Mouse (Mus musculus): Measurements from ENCODE around the gene Igfbp5. TPM values are rescaled to one million over a fixed set of nuclear protein-coding genes. Genes with fewer than 3 reads are reported as not detected.
A peak's percentile ranks its signal among the peaks of the same experiment; 100 is the strongest.

The Igfbp5 gene
- polyA plus RNA-seq, 1 experiment, result 65.4 TPM

DNA sequence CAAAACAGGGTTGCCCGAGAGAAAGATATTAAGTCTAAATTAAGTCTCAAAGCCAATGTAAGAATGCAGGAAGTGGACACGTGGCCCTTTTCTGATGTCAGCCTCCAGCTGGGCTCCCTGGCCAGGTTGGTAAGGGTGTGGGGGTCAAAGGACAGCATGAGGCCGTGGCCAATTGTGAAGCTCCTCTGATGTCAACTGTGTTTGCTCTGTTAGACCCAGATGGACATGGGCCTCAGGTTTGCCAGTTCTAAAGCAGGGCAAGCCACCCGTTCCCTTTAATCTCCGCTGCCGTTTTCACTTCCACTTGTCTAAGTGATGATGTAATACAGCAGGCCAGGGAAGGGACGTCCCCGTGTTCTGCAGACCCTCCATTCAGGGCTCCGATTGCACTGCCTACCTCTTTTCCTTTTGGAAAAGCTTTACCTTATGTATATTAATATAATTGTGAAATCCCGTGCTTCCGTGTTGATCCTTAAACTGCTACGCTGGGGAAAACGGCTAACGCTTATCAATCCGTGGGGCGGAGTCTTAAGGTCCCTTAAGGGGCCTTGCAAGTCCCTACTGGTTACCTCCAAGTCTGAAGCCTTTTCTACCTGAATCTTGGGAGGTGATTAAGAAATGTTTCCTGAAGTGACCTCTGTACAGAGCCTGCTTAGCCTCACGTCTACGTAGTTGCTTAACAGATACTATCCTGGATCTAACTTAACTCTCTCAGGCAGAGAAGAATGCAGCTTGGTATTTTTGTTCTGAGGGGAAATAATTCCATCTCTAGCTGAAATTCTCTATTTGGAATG lies 31.8 kb downstream of the Igfbp5 start:
- peak; percentile 81 for DNase-seq (ENCODE audit: low read depth)

DNA sequence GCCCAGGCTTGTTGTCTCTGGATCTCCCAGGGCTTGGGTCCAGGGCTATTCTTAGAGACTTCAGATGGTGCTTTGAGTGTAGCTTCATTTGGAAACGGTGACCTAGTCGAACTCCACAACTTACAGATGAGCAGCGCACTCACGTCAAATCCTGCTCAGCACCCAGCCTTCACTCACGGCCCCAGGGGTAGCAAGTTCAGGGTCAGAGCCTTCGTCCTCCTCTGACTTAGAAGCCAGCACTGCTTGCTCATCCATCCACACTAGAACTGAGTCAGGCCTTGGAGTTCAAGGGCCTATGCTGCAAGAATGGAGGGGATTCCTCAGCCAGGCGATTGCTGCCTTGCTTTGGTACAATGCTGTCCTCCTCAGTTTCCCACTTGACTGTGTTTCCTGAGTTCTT lies 34.9 kb downstream of the Igfbp5 start:
- DNase-seq (ENCODE audit: low read depth), result no peak

DNA sequence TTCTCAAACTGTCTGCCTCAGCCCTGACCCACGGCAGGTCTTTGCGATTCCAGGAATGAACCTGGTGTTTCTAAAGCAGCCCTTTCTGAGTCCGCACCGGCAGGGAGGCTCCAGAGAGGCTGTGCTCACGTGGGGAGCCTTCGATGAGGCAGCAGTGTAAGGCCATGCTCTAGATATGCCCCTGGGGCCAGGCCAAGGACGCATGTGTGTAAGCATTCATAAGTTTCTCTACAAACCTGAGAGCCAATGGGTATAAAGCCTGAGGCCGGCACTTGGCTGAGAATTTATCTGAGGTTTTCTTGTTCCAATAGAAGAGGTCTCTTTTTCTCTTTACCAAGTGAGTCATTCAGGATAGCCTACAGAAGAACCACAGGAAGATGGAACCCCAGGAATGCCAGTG lies 35.3 kb downstream of the Igfbp5 start:
- DNase-seq (ENCODE audit: low read depth), result no peak

DNA sequence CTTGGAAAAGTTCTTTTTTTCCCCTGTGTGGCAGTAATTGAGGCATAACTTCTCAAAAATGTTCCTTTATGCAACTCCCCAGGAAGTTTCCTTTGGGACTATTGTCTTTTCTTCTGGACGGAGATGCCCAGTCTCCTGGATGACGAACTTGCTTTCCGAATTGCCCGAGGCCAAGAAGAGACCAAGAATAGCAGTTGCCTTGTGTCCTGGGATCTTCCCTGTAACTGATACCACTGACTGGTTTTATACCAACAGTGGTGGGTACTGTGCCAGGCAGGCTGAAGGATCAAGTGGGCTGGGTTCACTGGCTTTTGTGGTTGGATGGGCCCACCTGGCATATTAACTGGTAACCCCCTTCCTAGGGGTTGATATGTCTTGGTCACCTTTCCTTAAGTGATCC lies 41.1 kb downstream of the Igfbp5 start:
- DNase-seq (ENCODE audit: low read depth), result no peak

DNA sequence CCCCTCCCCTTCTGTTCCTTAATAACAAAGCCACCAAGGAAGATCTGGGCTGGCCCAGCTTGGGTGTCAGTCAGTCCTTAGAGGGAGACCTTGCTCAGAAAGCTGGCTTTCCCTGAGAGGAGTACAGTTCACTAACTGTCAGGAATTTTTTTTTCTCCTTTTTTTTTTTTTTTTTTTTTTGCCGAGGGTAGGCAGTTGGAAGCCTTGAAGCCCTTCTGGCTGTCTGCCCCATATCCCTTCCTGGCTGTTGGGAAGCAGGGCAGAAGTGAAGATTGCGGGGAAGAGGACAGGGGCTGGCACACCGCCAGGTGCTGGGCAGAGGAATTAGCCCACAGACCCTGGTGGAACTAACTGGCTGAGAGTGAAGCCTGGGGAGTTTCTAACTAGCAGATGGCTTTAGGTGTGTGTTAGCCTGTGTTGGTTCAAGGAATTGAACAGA lies 42.0 kb downstream of the Igfbp5 start:
- DNase-seq (ENCODE audit: low read depth), result no peak

DNA sequence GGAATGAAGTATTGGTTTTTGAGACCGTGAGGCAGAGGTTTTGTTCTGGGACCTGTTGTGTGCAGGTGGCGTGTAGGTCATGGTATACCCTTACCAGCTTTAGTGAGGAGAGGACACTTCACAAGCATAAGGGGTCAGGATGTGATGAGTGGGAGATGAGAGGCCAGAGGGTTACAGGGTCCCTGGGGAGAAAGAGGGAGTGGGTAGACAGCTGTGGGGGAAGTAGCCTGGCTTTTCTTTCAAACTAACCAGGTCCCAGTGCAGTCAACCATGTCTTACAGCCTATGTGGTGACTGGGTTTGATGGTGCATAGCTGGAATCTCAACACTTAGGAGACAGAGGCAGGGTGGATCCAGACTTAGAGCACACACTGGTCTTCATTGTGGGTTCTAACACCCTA lies 44.2 kb downstream of the Igfbp5 start:
- DNase-seq (ENCODE audit: low read depth), result no peak

DNA sequence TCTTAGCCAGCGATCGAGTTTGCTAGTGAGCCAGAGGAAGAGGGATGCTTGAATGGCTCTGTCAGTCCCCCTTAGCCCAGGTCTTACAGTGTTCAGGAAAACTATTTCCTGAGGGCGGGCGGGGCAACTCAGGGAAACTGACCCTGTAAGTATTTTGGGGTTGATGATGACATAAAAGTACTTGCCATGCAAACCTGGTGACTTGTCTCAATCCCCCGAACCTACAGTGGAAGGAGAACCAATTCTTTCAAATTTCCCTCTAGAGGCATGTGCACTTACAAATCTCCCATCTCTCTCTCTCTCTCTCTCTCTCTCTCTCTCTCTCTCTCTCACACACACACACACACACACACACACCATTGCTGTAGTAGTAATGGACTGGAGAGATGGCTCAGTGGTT lies 45.8 kb downstream of the Igfbp5 start:
- no peak for DNase-seq (ENCODE audit: low read depth)

DNA sequence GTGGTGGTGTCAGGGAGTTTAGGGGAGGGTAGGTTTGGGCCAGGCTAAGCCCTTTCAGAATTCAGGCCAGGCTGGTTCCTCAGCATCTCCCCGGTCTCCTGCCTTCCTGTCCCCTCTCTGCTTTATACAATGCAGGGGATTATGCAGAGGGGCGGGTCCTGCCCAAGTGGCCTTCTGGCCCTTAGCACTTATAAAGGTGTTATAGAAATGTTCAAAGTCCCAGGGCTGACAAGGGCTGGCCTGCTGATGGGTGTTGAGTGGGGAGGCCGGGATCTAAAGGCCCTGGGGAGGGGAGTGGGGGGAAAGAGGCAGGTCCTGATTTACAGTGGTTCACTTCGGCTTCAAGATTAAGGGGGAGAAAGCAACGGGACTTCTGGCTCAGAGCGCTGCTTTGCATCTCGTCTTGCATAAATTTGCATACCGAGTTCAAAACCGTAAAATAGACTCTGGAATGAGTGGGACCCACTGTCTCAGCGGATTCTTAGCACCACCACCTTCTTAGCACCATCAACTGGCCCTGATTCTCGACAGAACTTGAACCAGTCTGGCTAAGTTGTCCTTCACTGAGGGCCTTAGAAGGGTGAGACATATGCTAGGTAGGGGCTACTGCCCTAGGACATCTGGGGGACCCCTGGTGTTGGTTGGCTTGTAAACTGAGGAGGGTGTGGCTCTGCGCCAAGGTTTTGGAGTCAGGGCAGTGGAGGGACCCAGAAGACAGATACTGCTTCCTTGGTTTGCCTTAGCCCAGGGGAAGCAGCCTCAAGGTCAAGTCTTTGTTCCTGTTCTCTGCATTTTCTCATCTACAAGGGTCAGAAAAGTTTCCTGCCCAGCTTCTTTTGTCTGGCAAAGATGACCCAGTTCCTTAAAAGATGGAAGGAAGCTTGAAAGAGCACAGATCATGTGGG lies 47.0 kb downstream of the Igfbp5 start:
- no peak for DNase-seq (ENCODE audit: low read depth)

DNA sequence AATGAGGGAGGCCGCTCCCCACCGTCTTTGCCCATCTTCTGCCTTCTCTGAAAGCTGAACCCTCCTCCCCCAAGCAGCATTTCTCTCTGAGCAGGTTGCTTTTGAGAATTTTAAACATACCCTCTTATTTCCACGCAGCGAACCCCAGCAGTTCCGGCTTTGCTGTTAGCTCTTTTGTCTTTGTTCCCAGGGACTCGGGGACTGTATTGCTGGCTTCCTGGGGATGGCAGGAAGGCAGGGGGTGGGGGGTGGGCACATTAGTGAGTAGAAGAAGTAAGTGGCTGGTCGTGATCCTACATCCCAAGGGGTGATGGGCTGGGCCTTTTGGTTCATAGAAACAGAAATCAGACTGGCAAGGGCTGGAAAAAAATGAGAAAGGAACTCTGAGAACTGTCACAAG lies 47.8 kb downstream of the Igfbp5 start:
- DNase-seq (ENCODE audit: low read depth), result no peak

DNA sequence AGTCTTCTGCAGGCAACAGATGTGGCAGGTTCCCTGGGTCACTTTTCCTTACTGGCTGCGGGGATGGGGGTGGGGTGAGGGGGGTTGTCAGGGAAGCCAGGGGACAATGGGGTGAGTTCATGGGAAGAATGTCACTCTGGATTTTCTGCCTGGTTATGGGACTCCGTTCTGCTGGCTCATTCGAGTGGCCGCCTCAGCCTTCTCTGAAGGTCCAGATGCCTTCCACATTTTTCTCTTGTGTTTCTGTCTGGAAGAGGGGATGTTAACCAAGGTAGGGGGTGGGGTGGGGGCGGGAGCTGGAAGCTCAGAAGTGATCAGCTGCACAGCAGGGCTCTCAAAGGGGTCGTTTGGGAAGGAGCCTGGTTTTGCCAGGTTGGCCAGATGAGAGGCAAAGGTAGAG lies 48.2 kb downstream of the Igfbp5 start:
- no peak for DNase-seq (ENCODE audit: low read depth)

DNA sequence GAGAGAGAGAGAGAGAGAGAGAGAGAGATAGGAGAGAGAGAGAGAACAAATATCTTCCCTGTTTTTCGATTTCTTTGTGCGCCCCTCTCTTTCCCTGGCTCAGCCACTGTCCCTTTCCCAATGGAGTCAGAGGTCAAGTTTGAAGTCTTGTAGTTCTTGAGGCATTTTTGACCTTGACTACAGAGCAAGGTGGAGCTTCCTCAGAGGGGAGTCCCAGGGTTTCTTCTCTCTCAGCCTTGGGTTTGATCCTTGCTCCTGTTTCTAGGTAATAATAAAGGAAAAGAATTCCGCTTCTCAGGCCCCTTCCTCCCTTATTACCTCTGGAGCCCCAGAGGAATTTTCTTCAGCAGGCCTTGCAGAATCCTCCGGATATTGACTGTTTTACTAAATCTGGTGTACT lies 48.8 kb downstream of the Igfbp5 start:
- no peak for DNase-seq (ENCODE audit: low read depth)

DNA sequence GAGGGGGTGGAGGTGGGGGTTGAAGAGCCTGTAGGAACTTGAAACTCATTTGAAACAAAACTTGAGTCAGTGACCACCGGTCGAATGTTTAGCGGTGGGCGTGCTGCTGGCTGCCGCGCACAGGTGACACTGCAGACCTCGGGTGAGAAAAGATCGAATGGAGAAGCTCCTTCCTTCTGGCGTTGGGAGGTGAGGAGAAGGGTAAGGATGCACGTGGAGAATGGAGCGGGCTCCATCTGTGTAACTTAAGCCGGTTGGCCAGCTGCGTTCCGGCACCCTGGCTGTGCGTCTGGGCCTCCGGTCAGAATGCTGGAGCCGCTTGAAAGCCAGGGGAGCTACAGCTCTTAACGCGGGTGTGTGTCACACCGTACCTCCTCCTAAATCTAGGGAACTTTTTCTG lies 49.4 kb downstream of the Igfbp5 start:
- DNase-seq (ENCODE audit: low read depth), result no peak

DNA sequence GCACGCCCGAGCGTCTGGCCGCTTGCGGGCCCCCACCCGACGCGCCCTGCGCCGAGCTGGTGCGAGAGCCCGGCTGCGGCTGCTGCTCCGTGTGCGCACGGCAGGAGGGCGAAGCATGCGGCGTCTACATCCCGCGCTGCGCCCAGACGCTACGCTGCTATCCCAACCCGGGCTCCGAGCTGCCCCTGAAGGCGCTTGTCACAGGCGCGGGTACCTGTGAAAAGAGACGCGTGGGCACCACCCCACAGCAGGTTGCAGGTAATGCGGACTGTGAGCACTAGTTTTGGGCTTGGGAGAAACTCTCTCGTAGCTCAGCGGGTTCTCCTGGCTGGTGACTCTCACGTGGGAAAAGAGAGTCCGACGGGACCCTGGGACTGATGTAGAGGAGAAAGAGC lies 50.0 kb downstream of the Igfbp5 start:
- no peak for DNase-seq (ENCODE audit: low read depth)

DNA sequence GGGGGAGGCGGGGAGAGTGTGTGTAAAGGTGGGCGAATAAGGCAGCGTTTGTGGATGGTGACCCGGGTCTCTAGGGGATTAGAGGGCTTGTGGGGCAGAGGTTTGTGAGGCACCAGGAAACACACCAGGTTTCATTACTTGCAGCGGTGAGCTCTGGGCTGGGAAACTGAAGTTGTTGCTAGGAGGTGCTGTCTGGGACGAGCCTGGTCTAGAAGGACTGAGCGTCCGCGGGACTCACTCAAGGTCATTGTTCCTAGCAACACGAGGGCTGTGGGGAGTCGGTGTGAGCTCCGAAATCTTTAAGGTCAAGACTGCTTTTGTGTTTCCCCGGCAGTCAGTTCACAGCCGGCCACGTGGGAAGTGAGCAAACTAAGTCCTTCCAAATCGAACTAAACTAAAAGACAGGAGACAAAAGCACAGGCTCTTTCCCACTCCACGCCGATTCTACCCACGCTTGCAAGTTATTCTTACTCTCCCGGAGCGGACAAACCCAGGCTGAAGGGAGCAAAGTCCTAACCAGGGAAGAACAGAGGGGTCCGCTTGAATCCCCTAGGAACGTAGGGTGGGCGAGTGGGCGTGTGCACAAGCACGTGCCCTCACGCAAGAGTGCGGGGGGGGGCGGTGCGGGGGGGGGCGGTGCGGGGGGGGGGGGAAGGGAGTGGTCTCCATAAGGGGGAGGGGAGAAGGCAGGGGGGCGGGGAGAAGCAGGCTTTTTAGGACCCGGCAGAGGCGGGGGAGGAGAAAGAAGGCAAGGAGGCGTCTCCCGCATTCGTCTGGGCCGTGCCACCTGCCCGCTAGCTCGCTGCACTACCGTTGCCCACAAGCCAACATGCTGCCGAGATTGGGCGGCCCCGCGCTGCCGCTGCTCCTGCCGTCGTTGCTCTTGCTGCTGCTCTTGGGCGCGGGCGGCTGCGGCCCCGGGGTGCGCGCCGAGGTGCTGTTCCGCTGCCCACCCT lies 50.7 kb downstream of the Igfbp5 start, which contains the start of gene Igfbp2:
Igfbp2 (plus strand) TSS at position 753 of the 956 bp plus-strand sequence.
- no peak for DNase-seq (ENCODE audit: low read depth)

DNA sequence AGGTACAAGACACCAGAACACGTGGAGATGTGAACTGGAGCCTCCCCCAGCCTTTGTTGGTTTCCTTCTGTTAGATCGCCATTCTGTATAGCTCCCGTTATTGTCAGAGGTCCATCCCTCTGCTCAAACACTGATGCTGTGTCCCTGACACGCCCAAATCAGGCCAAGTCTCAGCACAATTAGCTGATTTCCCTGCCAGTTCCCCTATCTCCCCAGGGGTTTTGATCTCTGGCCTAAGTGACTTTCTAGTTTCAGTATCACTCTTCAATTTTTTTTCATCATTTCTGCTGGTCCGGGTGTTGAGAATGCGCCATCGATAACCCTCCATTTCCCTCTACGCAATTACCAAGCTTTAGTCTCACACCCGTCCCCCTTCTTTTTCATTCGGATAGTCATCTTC lies 51.8 kb downstream of the Igfbp5 start:
- no peak for DNase-seq (ENCODE audit: low read depth)

DNA sequence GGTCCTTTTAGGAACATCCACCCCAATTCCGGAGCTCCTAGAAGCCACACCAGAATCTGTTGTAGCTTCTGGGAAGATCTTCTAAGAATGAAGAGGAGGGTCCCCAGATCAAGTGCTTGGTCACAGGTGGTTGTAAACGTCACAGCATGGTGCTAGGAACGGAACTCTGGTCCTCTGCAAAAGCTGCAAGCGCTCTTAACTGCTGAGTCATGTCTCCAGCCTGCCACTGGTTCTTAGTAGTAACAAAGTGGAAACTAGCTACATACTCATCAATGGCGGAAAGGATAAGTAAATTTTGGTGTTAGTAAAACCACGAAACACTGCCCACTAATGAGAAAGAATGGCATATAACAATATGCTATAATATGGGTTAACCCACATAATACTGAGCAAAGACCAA lies 54.7 kb downstream of the Igfbp5 start:
- no peak for DNase-seq (ENCODE audit: low read depth)

DNA sequence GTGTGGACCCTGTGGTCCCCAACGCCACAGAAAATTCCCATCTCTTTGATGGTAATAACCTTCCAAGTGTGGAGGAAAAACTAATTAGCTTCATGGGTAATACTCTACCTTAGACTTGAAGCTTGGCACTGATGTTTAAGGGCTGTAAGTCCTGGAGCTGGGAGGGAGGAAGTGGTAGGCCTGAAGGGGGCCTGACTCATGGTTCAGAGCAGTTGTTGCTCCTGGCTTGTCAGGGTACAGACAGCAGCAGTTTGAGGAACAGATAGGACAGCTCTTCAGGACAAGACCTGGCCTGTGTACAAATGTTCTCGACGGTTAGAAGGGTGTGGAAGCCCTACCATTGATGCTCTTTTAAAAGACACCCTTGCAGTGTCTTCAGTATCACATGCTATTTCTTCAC lies 59.1 kb downstream of the Igfbp5 start:
- DNase-seq (ENCODE audit: low read depth), result no peak

DNA sequence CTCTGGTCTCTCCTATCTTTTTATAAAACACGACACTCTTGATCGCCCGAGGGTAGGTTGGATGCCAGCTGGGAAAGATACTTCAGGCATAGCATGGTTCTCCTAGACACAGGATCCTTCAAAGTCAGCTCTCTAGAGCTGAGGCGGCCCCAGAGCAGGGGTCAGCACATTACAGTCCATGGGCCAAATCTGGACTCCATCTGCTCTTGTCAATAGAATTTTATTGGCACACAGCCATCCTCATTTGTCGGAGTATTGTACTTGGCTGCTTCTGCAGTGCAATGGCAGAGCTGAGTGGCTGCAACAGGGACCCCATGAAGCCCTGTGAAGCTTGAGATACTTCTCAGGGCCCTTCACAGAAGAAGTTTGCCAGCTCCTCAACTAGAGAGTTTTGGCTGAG lies 59.5 kb downstream of the Igfbp5 start:
- no peak for DNase-seq (ENCODE audit: low read depth)

DNA sequence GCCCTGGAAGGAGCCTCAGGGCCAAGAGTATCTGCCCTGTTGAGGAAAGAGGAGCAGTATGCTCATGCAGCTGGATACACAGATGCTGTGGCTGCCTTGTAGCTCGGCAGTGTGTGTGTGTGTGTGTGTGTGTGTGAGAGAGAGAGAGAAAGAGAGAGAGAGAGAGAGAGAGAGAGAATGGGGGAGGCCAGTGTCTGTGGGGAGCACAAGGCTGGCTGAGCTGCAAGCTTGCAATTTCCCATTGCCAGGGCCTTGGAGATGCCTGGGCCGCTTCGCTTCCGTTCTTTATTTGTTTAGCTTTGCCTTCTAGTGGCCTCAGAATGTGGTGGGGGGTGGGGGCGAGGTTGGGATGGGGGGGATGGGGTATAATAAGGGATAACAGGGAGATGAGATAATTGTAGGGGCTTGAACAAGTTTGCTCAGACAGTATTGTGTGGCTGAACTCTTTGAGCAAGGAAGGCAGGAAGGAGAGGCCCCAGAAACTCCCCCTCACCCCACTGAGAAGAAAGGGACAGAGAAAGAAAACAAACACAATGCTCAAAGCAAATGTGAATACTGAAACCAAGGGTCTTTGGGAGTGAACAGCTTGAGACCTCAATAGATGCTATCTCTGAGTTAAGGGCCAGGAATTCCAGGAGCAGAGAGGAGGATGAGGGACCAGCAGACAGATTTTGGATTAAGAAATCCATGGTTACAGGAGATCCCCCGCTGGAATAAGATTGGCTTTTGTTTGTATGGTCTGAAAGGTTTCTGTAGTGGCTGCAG lies 60.9 kb downstream of the Igfbp5 start:
- DNase-seq (ENCODE audit: low read depth), result no peak

DNA sequence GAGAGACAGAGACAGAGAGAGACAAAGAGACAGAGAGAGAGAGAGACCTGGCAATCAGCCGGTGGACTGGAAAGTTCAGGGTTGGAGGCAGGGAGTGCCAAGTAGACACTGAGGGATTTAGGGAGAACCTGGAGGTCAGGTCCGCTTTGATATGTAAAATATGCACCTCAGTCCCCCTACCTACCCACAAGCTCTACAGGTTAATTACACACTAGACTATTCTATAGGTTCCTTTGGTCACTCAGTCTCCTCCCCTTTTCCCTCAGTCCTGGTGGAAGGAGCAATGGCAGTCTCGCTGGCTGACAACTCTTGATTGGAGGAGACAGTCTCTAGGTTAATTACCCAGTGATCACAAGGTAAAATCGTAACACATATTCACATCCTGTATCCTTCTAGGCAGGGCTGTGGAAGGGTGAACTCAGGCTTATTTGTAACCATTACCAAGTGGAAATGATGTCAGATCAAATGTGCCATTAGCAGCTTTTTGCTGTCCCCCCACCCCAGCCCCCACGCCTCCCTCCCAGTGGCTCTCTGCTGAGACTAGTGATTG lies 61.5 kb downstream of the Igfbp5 start:
- no peak for DNase-seq (ENCODE audit: low read depth)

DNA sequence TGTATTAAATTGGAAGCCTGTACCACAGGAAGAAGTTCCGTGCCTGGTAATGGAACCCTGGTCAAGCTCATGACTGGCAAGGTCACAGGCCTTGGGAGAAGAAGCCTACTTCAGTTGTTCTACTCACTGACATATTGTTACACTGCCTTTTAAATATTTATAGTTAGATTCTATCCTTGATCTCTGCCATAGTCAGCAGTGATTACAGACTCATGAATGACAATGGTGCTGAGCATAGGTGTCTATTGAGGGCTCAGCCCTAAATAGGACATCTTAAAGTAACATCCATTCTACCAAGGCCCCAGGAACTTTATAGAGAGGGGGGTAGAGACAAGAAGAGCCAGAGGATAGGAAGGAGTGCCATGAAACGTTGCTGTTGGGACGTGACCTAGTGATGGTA lies 63.6 kb downstream of the Igfbp5 start:
- no peak for DNase-seq (ENCODE audit: low read depth)

Measured in gonadal fat pad, adult 2 months (tissue).